Mouse (Mus musculus): Measurements from ENCODE around the gene 4930402F06Rik. TPM values are rescaled to one million over a fixed set of nuclear protein-coding genes. Genes with fewer than 3 reads are reported as not detected.

Gene 4930402F06Rik
- polyA plus RNA-seq (2012; rRNA removed), result not detected in 2 replicates

- DNase-seq (ENCODE audit: low read depth), result no peak
Observed at GRCm38 (mm10) chr2:35397096-35397495, at the start of gene 4930402F06Rik. 4930402F06Rik (minus strand) TSS chr2:35397175.

- DNase-seq (ENCODE audit: low read depth), result no peak
Observed at GRCm38 (mm10) chr2:35446300-35446699, 49.3 kb upstream of the 4930402F06Rik start.

GRCm38 (mm10) chr2:35445610-35446009 is 48.6 kb upstream of the 4930402F06Rik start:
- DNase-seq (ENCODE audit: low read depth), result peak; percentile 96

- DNase-seq (ENCODE audit: low read depth), result no peak
Observed at GRCm38 (mm10) chr2:35444764-35445262, 47.8 kb upstream of the 4930402F06Rik start.

- no peak for DNase-seq (ENCODE audit: low read depth)
Observed at GRCm38 (mm10) chr2:35443981-35444763, 47.2 kb upstream of the 4930402F06Rik start.

GRCm38 (mm10) chr2:35443325-35443724 is 46.4 kb upstream of the 4930402F06Rik start:
- DNase-seq (ENCODE audit: low read depth), result no peak

GRCm38 (mm10) chr2:35442079-35442478 is 45.1 kb upstream of the 4930402F06Rik start:
- DNase-seq (ENCODE audit: low read depth), result no peak

- no peak for DNase-seq (ENCODE audit: low read depth)
Observed at GRCm38 (mm10) chr2:35441419-35441818, 44.4 kb upstream of the 4930402F06Rik start.

GRCm38 (mm10) chr2:35440480-35440879 is 43.5 kb upstream of the 4930402F06Rik start:
- DNase-seq (ENCODE audit: low read depth), result no peak

GRCm38 (mm10) chr2:35437796-35438195 is 40.8 kb upstream of the 4930402F06Rik start:
- peak; percentile 86 for DNase-seq (ENCODE audit: low read depth)

GRCm38 (mm10) chr2:35434576-35435123 is 37.7 kb upstream of the 4930402F06Rik start:
- DNase-seq (ENCODE audit: low read depth), result no peak

GRCm38 (mm10) chr2:35433428-35433827 is 36.5 kb upstream of the 4930402F06Rik start:
- DNase-seq (ENCODE audit: low read depth), result no peak

GRCm38 (mm10) chr2:35432472-35432871 is 35.5 kb upstream of the 4930402F06Rik start:
- DNase-seq (ENCODE audit: low read depth), result no peak

GRCm38 (mm10) chr2:35432011-35432410 is 35.0 kb upstream of the 4930402F06Rik start:
- no peak for DNase-seq (ENCODE audit: low read depth)

- DNase-seq (ENCODE audit: low read depth), result no peak
Observed at GRCm38 (mm10) chr2:35430806-35431205, 33.8 kb upstream of the 4930402F06Rik start.

GRCm38 (mm10) chr2:35428615-35429300 is 31.8 kb upstream of the 4930402F06Rik start:
- DNase-seq (ENCODE audit: low read depth), result no peak

GRCm38 (mm10) chr2:35427559-35427958 is 30.6 kb upstream of the 4930402F06Rik start:
- no peak for DNase-seq (ENCODE audit: low read depth)

- no peak for DNase-seq (ENCODE audit: low read depth)
Observed at GRCm38 (mm10) chr2:35423711-35424339, 26.9 kb upstream of the 4930402F06Rik start.

GRCm38 (mm10) chr2:35422384-35422783 is 25.4 kb upstream of the 4930402F06Rik start:
- DNase-seq (ENCODE audit: low read depth), result no peak

- DNase-seq (ENCODE audit: low read depth), result no peak
Observed at GRCm38 (mm10) chr2:35420681-35421080, 23.7 kb upstream of the 4930402F06Rik start.

GRCm38 (mm10) chr2:35419671-35420070 is 22.7 kb upstream of the 4930402F06Rik start:
- DNase-seq (ENCODE audit: low read depth), result no peak

GRCm38 (mm10) chr2:35419243-35419642 is 22.3 kb upstream of the 4930402F06Rik start:
- DNase-seq (ENCODE audit: low read depth), result no peak

Measured in gonadal fat pad, adult 2 months (tissue).